In genomic region chr6:73155455-73155854, GRCm38 (mm10) we compare ENCODE assay signal across 16 mouse cellular contexts.
"Had no signal": no experiment of that assay in that cellular context is flagged by ENCODE, and none has a peak within 500 bp of the region (broad histone marks: within the 10 kb centered on the region; RNA-seq: fewer than 3 reads in every experiment).

No protein-coding gene starts in this region.

- H3K9me3 ChIP-seq: neural tube, embryonic 13.5 days; neural tube, embryonic 15.5 days; stomach, embryonic 15.5 days had no signal

- H3K36me3 ChIP-seq: neural tube, embryonic 13.5 days; neural tube, embryonic 15.5 days; stomach, embryonic 15.5 days had no signal

- H3K27me3 ChIP-seq: neural tube, embryonic 13.5 days; neural tube, embryonic 15.5 days; stomach, embryonic 15.5 days had no signal

- H3K4me2 ChIP-seq: neural tube, embryonic 13.5 days; neural tube, embryonic 15.5 days; stomach, embryonic 15.5 days had no signal

- H3K4me3 ChIP-seq: neural tube, embryonic 13.5 days; neural tube, embryonic 15.5 days; stomach, embryonic 15.5 days had no signal

- DNase-seq: retina, postnatal 1 day; right cerebral cortex, adult 18-20 months; right cerebral cortex, postnatal 14 days; right cerebral cortex, postnatal 25 days; right cerebral cortex, postnatal 4 days; spleen, adult 18-20 months; thymus, adult 18-20 months; thymus, adult 2 months; thymus, postnatal 14 days; thymus, postnatal 25 days; thymus, postnatal 36 days; thymus, postnatal 4 days had no signal

- H3K4me1 ChIP-seq: neural tube, embryonic 13.5 days; neural tube, embryonic 15.5 days; stomach, embryonic 15.5 days had no signal

- H3K9ac ChIP-seq: neural tube, embryonic 13.5 days; neural tube, embryonic 15.5 days; stomach, embryonic 15.5 days had no signal

- H3K27ac ChIP-seq: neural tube, embryonic 13.5 days; neural tube, embryonic 15.5 days; stomach, embryonic 15.5 days; stomach, postnatal 0 days had no signal
